Mouse (Mus musculus): ENCODE results near the gene Pctp.

Pctp gene

DNA sequence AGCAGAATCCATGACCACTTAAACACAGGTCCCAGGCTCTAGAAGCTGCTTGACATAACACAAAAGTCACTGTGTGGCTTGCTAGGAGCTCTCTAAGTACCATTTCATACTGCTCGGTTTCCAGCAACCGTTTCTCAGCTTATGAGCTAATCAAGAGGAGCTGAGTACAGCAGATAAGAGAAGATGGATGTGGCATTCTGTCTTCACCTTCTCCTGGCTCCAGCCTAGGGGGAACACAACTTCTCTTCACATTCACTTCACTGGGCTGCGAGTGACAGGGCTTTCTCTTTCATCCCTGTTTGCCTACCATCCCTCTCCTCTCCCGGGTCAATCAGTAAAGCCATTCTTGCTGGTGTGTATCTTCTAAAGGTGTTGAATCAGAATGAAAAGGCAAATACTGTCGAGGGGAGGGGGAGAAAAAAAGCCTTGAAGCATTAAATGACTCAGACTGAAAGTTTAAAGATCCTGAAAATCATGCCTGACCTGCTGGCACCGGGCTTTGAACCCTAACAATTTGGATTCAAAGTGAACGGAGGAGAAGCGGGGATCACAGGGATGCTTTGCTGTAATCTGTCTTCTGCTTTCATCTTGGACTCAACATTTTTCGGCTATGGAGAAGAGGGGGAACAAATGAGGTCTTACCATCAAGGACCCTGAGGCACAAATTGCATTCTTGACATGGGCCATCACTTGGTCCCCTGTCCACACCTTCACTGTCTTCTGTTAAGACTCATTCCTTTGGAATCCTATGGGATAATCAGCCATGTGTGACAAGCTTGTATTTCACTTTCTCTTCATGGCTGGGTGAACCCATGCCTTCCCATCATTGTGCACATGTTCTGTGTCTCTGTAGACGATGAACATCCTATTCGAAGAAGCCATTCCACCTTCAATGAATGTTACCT, 23.5 kb downstream of the Pctp start:
- in situ Hi-C loops (cut with MboI; ENCODE audit: low sequenced_read_pairs): loop anchor here (25.0 kb wide), 1 partner anchor 633 kb away; no protein-coding TSS in a partner anchor

DNA sequence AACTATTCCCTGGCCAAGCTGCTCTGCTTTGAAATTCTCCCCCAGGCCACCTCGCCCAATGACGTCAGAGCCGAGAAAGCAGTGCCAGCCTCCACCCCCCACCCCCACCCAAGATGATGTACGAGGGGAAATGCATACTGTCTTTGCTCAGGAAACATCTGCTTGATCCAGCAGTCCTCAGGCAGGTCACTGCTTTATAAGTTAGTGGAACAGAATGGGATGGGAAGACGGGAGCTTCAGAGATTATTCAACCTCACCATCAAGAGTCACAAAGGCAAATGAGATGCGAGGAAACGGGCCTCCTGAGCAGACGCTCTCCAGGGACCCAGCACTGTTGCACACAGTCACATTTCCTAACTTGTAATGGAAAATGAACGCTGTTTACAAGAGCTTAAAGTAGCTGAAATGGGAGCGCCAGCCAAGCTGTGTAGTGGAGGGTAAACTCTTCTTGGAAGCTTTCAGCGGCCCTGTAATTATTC, 24.3 kb downstream of the Pctp start:
- in situ Hi-C loops (cut with MboI; ENCODE audit: low sequenced_read_pairs): loop anchor here (25.0 kb wide), 1 partner anchor 634 kb away; no protein-coding TSS in a partner anchor

- in situ Hi-C loops (cut with MboI; ENCODE audit: low sequenced_read_pairs): loop anchor here (25.0 kb wide), 1 partner anchor 634 kb away; no protein-coding TSS in a partner anchor
Measured at GRCm38 (mm10) chr11:89977746-89978352, 24.8 kb downstream of the Pctp start.

DNA sequence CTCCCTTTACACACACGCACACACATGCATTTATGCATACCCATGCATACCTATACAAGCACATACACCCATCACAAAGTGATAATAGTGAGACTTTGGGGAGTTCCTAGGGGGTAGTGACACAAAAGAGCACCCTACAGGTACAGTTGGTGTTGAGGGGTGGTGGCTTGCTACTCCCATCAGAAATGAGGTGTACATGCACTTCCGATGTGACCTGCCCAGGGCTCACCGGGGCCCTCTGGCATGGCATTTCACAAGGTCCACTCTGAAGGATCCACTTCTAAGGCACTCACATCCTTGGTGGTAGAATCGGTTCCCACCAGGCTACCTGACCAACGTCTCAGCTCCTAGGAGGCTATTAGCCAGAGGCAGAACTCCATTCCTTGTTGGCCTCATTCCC, 26.3 kb downstream of the Pctp start:
- in situ Hi-C loops (cut with MboI; ENCODE audit: low sequenced_read_pairs): loop anchor here (25.0 kb wide), 1 partner anchor 636 kb away; no protein-coding TSS in a partner anchor

DNA sequence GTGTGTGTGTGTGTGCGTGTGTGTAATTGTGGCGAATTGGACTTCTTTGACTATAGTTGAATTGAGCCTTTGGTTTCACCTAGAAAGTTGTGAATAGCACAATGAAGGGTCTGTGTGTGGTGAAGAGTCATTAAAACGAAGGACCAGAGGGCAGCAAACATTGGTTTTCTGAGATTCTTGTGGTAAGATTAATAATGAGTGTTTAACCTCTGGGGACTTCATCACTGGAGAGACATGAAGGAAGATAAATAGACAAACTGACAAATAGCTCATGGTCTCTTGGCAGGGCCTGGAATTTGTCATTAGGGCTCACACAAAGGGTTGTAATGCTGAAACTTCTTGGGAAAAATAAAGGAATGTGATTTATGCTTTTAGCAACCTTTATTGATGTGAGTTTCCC, 31.4 kb downstream of the Pctp start:
- in situ Hi-C loops (cut with MboI; ENCODE audit: low sequenced_read_pairs): no loop called here

DNA sequence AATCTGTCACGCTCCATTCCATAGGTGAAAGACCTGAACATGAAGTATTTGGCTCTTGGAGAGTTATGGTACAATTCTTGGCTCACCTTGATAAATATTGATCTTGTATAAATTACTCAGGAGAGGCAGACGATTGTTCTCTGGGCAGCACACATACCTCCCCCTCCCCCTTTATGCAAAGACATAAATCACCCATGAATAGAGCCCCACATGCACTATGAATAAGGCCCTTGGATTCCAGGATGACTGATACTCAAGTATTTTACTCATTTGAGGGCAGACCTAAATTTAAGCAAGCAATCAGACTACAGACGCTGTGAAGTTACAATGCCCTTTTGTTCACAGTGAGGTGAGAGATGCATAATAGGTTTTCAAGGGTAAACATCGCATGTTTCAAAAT, 32.0 kb downstream of the Pctp start:
- in situ Hi-C loops (cut with MboI; ENCODE audit: low sequenced_read_pairs): no loop called here

DNA sequence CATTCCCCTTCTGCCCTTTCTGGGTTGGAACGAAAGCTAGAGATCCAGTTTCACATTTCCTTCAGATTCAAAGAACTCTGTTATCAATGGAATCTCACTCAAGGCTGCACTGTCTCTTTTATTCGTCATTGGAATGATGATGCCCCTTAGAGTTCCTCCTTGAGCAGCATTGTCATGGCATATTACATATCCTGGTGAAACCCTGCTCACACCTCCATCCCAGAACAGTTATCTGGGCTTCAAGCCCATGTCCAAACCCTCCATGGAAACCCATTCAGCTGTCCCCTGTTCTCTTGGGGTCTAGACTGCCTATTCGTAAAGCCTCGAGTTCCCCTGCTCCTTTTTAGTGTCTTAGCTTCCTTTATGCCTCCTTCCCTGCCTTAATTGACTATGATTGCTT, 33.6 kb downstream of the Pctp start:
- in situ Hi-C loops (cut with MboI; ENCODE audit: low sequenced_read_pairs): no loop called here

GRCm38 (mm10) chr11:89950691-89951270, 51.9 kb downstream of the Pctp start:
- in situ Hi-C loops (cut with MboI; ENCODE audit: low sequenced_read_pairs): no loop called here

DNA sequence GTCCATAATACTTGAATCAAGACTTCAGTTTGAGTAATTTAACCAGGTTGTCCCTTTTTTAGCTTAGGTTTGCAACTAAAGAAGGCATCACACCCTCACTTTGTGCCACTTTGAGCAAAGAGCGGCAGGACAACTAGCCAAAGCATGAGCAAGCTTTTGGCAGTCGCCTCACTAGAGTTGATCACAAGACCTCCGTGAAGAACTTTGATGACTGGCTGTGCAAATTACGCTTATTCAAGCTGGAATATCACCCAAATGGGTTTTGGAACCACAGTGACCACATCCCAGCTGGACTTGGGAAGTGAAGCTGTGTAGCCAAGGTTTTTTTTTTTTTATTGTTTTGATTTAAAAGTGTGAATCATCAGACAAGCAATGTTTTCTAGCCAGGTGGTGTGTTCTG, 54.9 kb downstream of the Pctp start:
- in situ Hi-C loops (cut with MboI; ENCODE audit: low sequenced_read_pairs): no loop called here

GRCm38 (mm10) chr11:89945159-89945558, 57.5 kb downstream of the Pctp start:
- in situ Hi-C loops (cut with MboI; ENCODE audit: low sequenced_read_pairs): no loop called here

GRCm38 (mm10) chr11:89937241-89937640, 65.5 kb downstream of the Pctp start:
- in situ Hi-C loops (cut with MboI; ENCODE audit: low sequenced_read_pairs): no loop called here
